Mouse (Mus musculus): ENCODE measurements around the gene Pts.

Gene Pts

DNA sequence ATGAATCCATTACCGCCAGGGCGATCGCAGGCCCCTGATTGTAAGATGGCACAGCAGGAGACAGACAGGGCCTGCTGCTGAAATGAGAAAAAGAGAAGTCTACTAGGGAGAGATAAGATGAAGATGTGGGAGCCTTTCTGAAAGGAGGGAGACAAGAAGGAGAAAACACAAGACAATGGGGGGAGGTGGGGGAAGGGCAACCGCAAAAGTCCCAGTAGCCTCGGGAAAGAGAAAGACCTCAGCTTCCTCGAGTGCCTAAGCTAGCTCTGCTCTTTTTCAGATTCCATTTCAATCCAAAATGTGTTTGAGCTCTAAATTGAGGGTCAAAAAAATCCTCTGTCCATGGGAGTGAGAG is 32.4 kb downstream of the Pts start:
- in situ Hi-C loops (cut with MboI; ENCODE audit: unreplicated experiment in 2 of 2), result no loop called here

DNA sequence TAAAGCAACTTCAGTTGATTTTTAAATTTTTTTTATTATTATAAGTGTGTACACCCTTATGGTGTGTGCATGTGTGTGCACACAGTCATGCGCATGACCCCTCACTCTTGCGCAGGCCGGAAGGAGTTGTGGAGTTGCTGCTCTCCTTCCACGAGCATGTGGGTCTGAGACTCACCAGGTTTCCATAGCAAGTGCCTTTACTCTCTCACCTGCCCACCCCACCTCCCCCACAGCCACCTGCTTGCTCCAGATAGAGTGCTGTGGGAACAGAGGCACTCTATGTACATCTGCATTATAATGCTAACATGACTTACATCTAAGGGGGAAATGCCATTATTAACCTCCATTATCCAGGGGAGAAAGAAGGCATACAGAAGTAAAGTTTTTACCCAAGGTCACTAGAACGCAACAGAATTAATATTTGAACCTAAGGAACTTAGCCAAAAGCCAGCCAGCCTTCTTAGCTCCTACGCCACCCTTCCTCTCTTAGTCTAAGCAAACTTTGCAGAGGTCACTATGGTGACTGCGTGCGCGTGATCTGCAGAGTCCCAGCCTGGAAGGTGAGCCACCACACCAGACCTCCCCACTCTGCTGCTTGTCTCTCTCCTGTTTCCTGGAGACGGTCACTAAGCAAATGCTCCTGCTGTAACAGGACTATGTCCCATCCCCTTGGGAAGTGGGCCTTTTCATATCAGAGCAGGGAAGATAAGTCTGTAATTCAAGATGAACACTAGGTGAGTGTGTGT is 32.9 kb downstream of the Pts start:
- in situ Hi-C loops (cut with MboI; ENCODE audit: unreplicated experiment in 2 of 2), result no loop called here

DNA sequence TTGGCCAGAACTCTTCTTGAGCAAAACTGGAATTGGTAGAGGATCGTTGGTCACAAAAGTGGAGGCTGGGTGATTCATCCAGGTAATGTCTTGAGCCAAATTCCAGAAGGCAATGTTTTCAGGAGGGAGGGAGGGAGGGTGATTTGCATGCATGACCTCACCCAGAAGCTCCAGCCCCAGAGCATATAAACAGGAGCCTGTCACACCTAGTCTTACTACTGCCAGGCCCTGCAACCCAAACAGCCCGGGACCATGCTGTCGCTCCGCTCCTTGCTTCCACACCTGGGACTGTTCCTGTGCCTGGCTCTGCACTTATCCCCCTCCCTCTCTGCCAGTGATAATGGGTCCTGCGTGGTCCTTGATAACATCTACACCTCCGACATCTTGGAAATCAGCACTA is 34.2 kb downstream of the Pts start, which contains the start of gene Plet1:
Gene Plet1 (plus strand): TSS at position 215 of the 400 bp plus-strand sequence.
- in situ Hi-C loops (cut with MboI; ENCODE audit: unreplicated experiment in 2 of 2), result no loop called here

DNA sequence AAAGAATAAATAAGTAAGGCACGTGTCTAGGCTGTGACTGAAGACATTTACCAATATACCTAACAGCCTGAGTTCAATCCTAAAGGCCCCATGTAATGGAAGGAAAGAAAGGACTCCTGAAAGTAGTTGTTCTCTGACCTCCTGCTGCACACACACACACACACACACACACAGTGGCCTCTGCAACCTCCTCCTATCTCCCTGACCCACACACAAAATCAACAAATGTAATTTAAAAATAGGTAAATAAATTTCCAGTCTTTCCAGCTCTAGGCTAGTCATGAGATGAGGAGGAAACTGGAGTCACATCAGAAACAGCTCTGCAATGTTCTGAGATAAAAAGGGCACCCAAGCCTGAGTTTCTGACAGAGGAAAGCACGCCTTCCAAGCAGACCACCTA is 34.7 kb downstream of the Pts start:
- in situ Hi-C loops (cut with MboI; ENCODE audit: unreplicated experiment in 2 of 2), result no loop called here

DNA sequence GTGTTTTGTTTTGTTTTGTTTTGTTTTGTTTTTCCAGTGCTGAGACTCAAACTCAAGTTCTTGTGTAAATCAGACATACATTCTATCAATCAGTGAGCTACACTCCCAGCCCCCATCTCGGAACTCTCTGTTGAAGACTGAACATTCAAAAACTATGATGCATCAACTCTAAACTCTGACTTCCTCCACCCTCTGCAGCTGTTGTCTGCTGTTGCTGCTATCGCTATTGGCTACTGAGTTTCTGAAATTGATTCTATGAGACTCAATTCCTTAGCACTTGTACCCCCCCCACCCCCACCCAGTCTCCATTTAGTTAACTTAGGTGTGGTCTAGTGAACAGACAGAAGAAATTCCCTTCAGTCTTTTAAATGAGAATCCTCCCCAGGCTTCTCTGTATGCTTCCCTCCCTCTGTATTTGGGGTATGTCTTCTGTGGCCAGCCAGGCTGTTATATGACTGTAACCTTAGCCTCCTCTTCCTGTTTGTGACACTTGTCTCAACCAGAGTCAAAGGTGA is 36.9 kb downstream of the Pts start:
- in situ Hi-C loops (cut with MboI; ENCODE audit: unreplicated experiment in 2 of 2), result no loop called here

DNA sequence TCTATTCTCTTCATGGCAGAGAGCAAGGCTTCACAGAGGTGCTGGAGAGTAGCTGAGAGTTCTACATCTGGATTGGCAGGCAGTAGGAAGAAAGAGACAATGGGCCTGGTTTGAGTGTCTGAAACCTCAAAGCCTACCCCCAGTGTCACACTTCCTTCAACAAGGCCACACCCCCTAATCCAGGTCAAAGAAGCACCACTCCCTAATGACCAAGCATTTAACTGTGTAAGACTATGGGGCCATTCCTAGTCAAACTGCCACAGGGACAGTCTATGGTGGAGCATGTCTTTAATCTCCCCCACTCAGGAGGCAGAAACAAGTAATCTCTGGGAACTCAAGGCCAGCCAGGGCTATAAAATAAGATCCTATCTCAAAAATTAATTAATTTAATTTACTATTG is 37.7 kb downstream of the Pts start:
- in situ Hi-C loops (cut with MboI; ENCODE audit: unreplicated experiment in 2 of 2), result no loop called here

DNA sequence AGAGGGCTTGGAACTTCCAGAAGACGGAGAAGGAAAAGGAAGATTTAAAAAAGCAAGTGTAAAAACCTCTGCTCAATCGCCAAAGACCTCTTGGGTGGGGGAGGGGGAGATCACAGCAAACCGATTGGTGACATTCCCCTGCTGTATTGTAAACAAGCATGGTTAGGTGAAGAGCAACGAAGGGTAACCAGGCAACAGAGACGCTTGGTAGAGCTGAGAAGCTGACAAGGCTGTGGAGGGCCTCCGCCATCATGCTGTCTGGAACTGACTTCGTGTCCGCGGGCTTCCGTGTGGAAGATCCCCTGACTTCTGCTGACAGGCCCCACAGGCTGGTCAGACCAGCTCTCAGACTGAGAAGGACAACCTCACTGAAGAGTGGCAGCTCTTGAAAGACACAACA is 43.0 kb downstream of the Pts start:
- in situ Hi-C loops (cut with MboI; ENCODE audit: unreplicated experiment in 2 of 2), result no loop called here

DNA sequence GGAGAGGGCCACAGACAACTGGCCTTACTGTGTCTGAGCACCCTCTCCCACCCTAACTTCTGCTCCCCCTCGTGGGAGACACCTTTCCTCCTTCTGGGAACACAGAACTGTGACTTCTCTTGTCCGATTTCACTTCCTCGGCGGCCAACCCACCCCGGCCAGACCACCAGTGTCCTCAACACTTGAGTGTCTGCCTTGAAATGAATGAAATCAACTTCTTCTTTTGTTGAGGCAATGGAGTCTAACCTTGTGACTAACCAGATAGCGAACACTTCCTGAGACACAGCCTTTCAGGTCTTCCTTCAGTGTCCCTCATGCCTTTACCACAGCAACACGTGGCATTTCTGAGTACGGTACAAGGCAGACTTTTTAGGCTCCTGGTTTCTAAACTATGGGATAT is 45.8 kb downstream of the Pts start:
- in situ Hi-C loops (cut with MboI; ENCODE audit: unreplicated experiment in 2 of 2), result no loop called here

DNA sequence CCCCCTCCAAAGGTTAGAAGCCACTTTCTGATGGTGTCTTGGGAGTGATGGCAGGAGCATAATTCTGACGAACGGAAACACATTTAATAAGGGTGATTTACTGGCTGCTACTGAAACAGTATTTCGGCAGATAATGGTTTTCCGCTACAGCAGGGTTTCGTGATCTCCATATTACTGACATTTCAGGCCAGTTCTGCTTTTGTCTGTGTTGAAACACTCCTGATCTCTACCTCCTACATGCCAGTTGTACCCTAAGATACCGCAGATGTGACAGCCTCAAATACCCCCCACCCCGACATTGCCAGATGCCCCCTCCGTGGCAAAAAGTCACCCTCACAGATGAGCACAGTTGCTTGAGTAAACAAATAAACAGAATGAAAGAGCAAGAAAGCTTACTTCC is 49.0 kb downstream of the Pts start:
- in situ Hi-C loops (cut with MboI; ENCODE audit: unreplicated experiment in 2 of 2), result no loop called here

DNA sequence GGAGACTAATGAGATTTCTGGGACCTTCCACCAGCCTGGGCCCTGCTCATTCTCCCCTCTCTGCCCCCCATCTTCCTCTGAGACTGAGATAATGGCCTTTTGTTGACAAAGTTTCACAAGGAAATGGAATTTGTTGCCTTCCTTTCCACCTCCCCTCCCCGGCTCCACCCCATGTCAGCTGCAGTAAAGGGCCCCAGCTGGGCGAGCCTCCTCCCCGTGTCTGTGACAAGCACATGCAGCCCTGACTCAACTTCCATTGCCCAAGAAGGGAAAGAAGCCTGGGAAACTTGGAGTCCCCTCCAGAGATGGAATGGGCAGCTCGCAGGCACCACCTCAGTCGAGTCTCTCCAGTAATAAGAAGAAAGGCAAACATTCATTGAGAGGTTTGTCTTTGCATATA is 49.7 kb downstream of the Pts start:
- in situ Hi-C loops (cut with MboI; ENCODE audit: unreplicated experiment in 2 of 2), result no loop called here

DNA sequence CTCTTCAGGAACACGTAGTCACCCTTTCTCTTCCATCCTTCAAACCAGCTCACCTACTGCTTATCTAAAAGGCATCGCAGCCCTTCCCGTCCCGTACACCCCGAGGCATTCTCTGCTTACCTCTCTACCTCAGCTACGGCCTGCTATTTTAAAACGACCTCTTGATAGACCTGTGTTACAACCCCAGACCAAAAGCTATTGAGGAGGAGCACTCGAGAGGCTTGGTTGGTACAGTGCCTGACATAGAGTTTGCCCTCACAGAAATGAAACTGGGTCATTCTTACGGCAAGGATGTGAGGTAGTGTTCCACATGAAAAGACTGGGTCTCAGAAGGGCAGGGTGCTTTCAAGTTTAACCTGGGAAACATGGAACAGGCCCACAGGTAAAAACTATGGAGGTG is 51.3 kb downstream of the Pts start:
- in situ Hi-C loops (cut with MboI; ENCODE audit: unreplicated experiment in 2 of 2), result no loop called here

DNA sequence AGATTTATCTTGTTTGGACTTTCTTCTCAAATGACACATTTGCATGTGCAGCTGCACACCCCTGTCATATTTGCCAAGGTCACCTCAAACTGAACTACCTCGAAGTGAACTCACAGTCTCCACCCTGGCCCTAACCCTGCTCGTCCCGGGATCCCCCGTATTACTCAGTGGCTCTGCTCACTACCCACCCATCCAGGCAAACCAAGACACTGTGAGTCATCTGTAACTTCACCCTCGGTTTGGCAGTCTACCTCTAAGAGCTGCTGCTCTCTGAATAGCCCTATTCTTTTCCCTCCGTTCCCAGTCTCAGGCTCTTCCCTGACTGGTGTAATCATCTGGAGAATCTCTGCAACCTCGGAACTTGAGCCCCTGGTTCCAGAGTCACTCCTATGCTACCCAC is 51.9 kb downstream of the Pts start:
- in situ Hi-C loops (cut with MboI; ENCODE audit: unreplicated experiment in 2 of 2), result no loop called here

DNA sequence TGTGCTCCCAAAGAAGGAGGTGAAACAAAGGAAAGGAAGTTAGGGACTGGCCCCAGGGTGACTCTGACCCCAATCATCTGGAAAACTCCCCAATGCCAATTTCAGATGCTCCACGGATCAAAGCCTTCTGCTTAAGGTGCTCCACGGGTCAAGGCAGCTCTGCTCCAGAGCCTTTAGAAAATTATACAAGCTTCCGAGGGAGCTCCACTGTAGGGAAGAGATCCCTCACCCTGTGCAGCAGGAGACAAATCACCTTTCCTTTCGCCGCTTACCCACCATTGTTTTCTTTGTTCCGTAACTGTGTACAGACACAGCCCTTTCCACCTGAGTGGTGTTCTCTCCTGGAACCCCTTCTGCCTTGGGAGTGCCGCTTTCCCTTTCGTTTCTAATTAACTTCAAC is 52.8 kb downstream of the Pts start:
- in situ Hi-C loops (cut with MboI; ENCODE audit: unreplicated experiment in 2 of 2), result no loop called here

DNA sequence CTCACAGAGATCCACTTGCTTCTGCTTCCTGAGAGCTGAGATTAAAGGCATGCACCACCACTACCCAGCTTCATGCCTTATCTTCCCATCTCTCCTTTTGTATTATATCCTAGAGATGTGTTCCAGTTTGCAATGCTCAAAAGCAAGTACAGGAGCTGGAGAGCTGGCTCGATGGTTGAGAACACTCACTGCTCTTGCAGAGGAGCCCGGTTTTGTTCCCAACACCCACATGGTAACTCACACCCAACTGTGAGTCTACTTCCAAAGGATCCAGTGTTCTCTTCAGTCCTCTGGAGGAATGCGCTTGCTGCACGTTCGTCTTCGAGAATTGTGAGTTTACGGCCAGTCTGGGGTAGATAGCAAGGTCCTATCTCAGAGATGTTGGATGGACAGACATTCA is 53.2 kb downstream of the Pts start:
- in situ Hi-C loops (cut with MboI; ENCODE audit: unreplicated experiment in 2 of 2), result no loop called here
